Mouse (Mus musculus) cerebellum, adult 2 months (tissue): ENCODE data around the gene Mpdu1. TPM values are rescaled to one million over a fixed set of nuclear protein-coding genes. Genes with fewer than 3 reads are reported as not detected.

Experiments used
- DNase-seq, 2 experiments: peaks; one replicate each; pipeline ENCODE4 v3.0.0; 2021
- H3K27ac ChIP-seq: fragments of 200-500 bp; 2 replicates; pipeline ENCODE4 v1.5.1; 2012; ENCODE audit warnings: low read length, control low read depth, inconsistent platforms; ENCODE audit not compliant: insufficient read depth
- H3K27me3 ChIP-seq: fragments of 200-500 bp; 2 replicates; pipeline ENCODE4 v1.6.1; 2012; ENCODE audit warnings: inconsistent platforms, mild to moderate bottlenecking, low read length, moderate library complexity; ENCODE audit not compliant: control insufficient read depth, insufficient read depth
- H3K4me1 ChIP-seq: fragments of 200-500 bp; 2 replicates; pipeline ENCODE4 v1.6.1; 2011; ENCODE audit warnings: low read length; ENCODE audit not compliant: control insufficient read depth, insufficient read depth
- H3K4me3 ChIP-seq: fragments of 200-500 bp; replicated peaks from 2 replicates; pipeline ENCODE3; 2011; ENCODE audit warnings: mild to moderate bottlenecking, low read depth, low read length, control low read depth; ENCODE audit not compliant: insufficient read depth
- CTCF ChIP-seq: fragments of 200-500 bp; IDR thresholded peaks from 2 replicates; pipeline ENCODE4 v1.5.1; 2011; ENCODE audit warnings: low read depth, mild to moderate bottlenecking, control low read depth, low read length, moderate library complexity, borderline replicate concordance; ENCODE audit not compliant: insufficient read depth
- POLR2A ChIP-seq: fragments of 200-500 bp; IDR thresholded peaks from 2 replicates; pipeline ENCODE4 v1.6.1; 2011; ENCODE audit warnings: low read length, control low read depth, borderline replicate concordance; ENCODE audit not compliant: insufficient read depth
- WGBS: fragments of 180-500 bp; shearing (Covaris S2); methylation state at CpG from one replicate; pipeline ENCODE4 v1.1.7; 2018; 5-methylcytosine and 5-hydroxymethylcytosine counted together
- polyA plus RNA-seq: library from polyadenylated mRNA; depleted of rRNA; stranded (reverse); fragments of >200 nt; gene quantifications from 2 replicates; pipeline ENCODE4 v1.2.3, GENCODE M21; 2012; rRNA removed

Mpdu1 gene
- polyA plus RNA-seq, 1 experiment: 120 TPM

DNA sequence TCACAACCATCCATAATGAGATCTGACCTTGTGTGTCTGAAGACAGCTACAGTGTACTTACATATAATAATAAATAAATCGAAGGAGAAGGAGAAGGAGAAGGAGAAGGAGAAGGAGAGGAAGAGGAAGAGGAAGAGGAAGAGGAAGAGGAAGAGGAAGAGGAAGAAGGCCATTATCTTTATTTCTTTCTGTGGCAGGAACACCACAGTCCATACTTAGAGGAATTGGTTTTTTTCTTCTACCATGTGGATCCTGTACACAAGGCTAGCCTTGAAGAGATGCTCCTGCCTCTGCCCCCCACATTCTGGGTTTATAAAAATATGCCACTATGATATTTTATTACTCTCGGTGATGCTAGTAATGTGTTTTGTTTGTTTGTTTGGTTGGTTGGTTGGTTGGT is 55.6 kb downstream of the Mpdu1 start:
- no peak for DNase-seq
- Histone ChIP-seq H3K27ac (no peak overlapping the region), H3K4me3 (no peak overlapping the region), H3K27me3 (no peaks in the 10 kb centered on the region), H3K4me1 (peaks cover 7% of the 10 kb centered on the region)
- TF ChIP-seq POLR2A: no peak
- no peak for TF ChIP-seq CTCF
- WGBS: 84% methylated on average over 2 of the region's 2 CpGs

Other genes starting within 250 kb of the Mpdu1 start
- gene Kdm6b, start 249.0 kb downstream of the Mpdu1 start, polyA plus RNA-seq: 14.0 and 16.5 TPM in 2 replicates
- gene Dnah2, start 113.5 kb downstream of the Mpdu1 start, polyA plus RNA-seq: 0.55 and 0.69 TPM in 2 replicates
- gene Efnb3, start 102.4 kb downstream of the Mpdu1 start, polyA plus RNA-seq: 84.8 and 104 TPM in 2 replicates
- 18.6 and 18.8 TPM in 2 replicates for gene Wrap53, start 82.4 kb downstream of the Mpdu1 start, polyA plus RNA-seq
- 34.7 and 35.6 TPM in 2 replicates for gene Trp53, start 82.3 kb downstream of the Mpdu1 start, polyA plus RNA-seq
- 890 and 950 TPM in 2 replicates for gene Atp1b2, start 56.7 kb downstream of the Mpdu1 start, polyA plus RNA-seq
- gene Shbg, start 44.7 kb downstream of the Mpdu1 start, polyA plus RNA-seq: 0.11 TPM in 2 replicates
- gene Sat2, start 40.6 kb downstream of the Mpdu1 start, polyA plus RNA-seq: 32.4 and 33.5 TPM in 2 replicates
- 176 and 183 TPM in 2 replicates for gene Fxr2, start 29.7 kb downstream of the Mpdu1 start, polyA plus RNA-seq
- gene Sox15, start 7.3 kb downstream of the Mpdu1 start, polyA plus RNA-seq: not detected in 2 replicates
- 3.7 and 4.5 TPM in 2 replicates for gene Cd68, start 3.5 kb upstream of the Mpdu1 start, polyA plus RNA-seq
- gene Eif4a1, start 9.8 kb upstream of the Mpdu1 start, polyA plus RNA-seq: 316 and 321 TPM in 2 replicates
- 110 and 152 TPM in 2 replicates for gene Senp3, start 19.4 kb upstream of the Mpdu1 start, polyA plus RNA-seq
- gene Tnfsf13, start 23.1 kb upstream of the Mpdu1 start, polyA plus RNA-seq: 4.8 and 4.9 TPM in 2 replicates
- gene Tnfsf12, start 33.2 kb upstream of the Mpdu1 start, polyA plus RNA-seq: 31.2 and 35.3 TPM in 2 replicates
- 3.3 and 4.2 TPM in 2 replicates for gene Tnfsfm13, start 33.5 kb upstream of the Mpdu1 start, polyA plus RNA-seq
- gene Polr2a, start 96.0 kb upstream of the Mpdu1 start, polyA plus RNA-seq: 35.3 and 42.3 TPM in 2 replicates
- not detected in 2 replicates for gene Slc35g3, start 99.3 kb upstream of the Mpdu1 start, polyA plus RNA-seq
- gene Zbtb4, start 103.3 kb upstream of the Mpdu1 start, polyA plus RNA-seq: 69.8 and 71.1 TPM in 2 replicates
- gene Chrnb1, start 133.3 kb upstream of the Mpdu1 start, polyA plus RNA-seq: 1.6 and 2.9 TPM in 2 replicates
- gene Fgf11, start 139.2 kb upstream of the Mpdu1 start, polyA plus RNA-seq: 47.0 and 49.4 TPM in 2 replicates
- gene Tmem102, start 143.0 kb upstream of the Mpdu1 start, polyA plus RNA-seq: 0.28 and 0.36 TPM in 2 replicates
- not detected in 2 replicates for gene Gm39566, start 152.7 kb upstream of the Mpdu1 start, polyA plus RNA-seq
- not detected in 2 replicates for gene Spem2, start 155.8 kb upstream of the Mpdu1 start, polyA plus RNA-seq
- gene Spem1, start 159.5 kb upstream of the Mpdu1 start, polyA plus RNA-seq: 1.4 TPM in 2 replicates
- 116 and 122 TPM in 2 replicates for gene Nlgn2, start 175.1 kb upstream of the Mpdu1 start, polyA plus RNA-seq
- gene Tmem256, start 175.9 kb upstream of the Mpdu1 start, polyA plus RNA-seq: 200 and 210 TPM in 2 replicates
- 34.2 and 36.9 TPM in 2 replicates for gene Plscr3, start 183.7 kb upstream of the Mpdu1 start, polyA plus RNA-seq
- 0.21 and 0.39 TPM in 2 replicates for gene Tnk1, start 196.1 kb upstream of the Mpdu1 start, polyA plus RNA-seq
- not detected in 2 replicates for gene Tmem95, start 215.4 kb upstream of the Mpdu1 start, polyA plus RNA-seq
- gene Kctd11, start 218.8 kb upstream of the Mpdu1 start, polyA plus RNA-seq: 1.9 and 2.2 TPM in 2 replicates
- 0.18 and 0.24 TPM in 2 replicates for gene Acap1, start 232.9 kb upstream of the Mpdu1 start, polyA plus RNA-seq
- 0.36 and 0.43 TPM in 2 replicates for gene 2810408A11Rik, start 238.3 kb upstream of the Mpdu1 start, polyA plus RNA-seq
- 119 and 128 TPM in 2 replicates for gene Neurl4, start 238.4 kb upstream of the Mpdu1 start, polyA plus RNA-seq